Mouse (Mus musculus) stomach, postnatal 0 days (tissue): ENCODE results near the gene Itga1.

Experiments
- CTCF ChIP-seq: IDR thresholded peaks from 2 replicates; pipeline ENCODE4 v1.5.1; 2016; ENCODE audit warnings: antibody characterized with exemption, low read depth, mild to moderate bottlenecking, moderate library complexity
- EP300 ChIP-seq: optimal IDR thresholded peaks from 2 replicates; pipeline ENCODE3; 2016; ENCODE audit warnings: antibody characterized with exemption

- no peak for TF ChIP-seq EP300
- no peak for TF ChIP-seq CTCF
Measured at GRCm38 (mm10) chr13:114915767-114916166, 186.0 kb downstream of the Itga1 start.
